Mouse (Mus musculus) bone marrow macrophage, adult 2 months (primary cell): Measurements from ENCODE around the gene Trex1. TPM values are rescaled to one million over a fixed set of nuclear protein-coding genes. Genes with fewer than 3 reads are reported as not detected.

Experiments used
- H3K27ac ChIP-seq: 2 replicates; pipeline ENCODE4 v1.5.1; 2012; ENCODE audit warnings: low read depth, low read length; ENCODE audit not compliant: insufficient read depth
- H3K4me1 ChIP-seq: 2 replicates; pipeline ENCODE4 v1.6.1; 2012; ENCODE audit warnings: low read length; ENCODE audit not compliant: control insufficient read depth, insufficient read depth
- H3K4me3 ChIP-seq: 2 replicates; pipeline ENCODE4 v1.5.1; 2012; ENCODE audit warnings: mild to moderate bottlenecking, low read length, moderate library complexity; ENCODE audit not compliant: insufficient read depth
- CTCF ChIP-seq: IDR thresholded peaks from 2 replicates; pipeline ENCODE4 v1.5.1; 2012; ENCODE audit warnings: low read depth, mild to moderate bottlenecking, low read length, moderate library complexity
- POLR2A ChIP-seq: IDR thresholded peaks from 2 replicates; pipeline ENCODE4 v1.6.1; 2012; ENCODE audit warnings: mild to moderate bottlenecking, low read depth, low read length, borderline replicate concordance
- polyA plus RNA-seq: library from polyadenylated mRNA; stranded (reverse); fragments of >200 nt; gene quantifications from 2 replicates; pipeline ENCODE4 v1.2.4, GENCODE M21; 2012; ENCODE audit not compliant: missing spikeins, insufficient read depth, insufficient read length

Gene Trex1
- polyA plus RNA-seq, 1 experiment: 110 TPM

DNA sequence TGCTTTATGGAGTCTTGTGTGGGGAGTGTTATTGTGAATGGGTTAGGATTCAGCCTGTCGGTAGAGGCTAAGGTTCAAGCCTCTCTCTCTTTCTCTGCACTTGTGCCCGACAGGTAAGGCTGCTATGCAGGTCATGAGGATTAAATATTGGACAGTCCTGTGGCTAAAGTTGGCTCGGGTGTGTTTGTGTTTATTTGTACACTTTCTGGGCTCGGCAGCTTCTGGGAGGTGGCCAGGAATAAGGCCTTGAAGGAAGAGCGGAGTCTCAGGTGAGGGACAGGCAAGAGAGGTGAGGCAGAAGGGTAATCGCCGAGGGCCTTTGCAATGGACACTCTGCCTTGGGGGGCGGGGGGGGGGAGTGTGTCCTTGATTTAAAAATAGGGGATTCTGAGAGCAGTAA lies 19.3 kb downstream of the Trex1 start:
- no peak overlapping the region for H3K4me3 ChIP-seq
- H3K27ac ChIP-seq: no peak overlapping the region
- peaks cover 16% of the 10 kb centered on the region for H3K4me1 ChIP-seq
- TF ChIP-seq CTCF: no peak
- TF ChIP-seq POLR2A: no peak

DNA sequence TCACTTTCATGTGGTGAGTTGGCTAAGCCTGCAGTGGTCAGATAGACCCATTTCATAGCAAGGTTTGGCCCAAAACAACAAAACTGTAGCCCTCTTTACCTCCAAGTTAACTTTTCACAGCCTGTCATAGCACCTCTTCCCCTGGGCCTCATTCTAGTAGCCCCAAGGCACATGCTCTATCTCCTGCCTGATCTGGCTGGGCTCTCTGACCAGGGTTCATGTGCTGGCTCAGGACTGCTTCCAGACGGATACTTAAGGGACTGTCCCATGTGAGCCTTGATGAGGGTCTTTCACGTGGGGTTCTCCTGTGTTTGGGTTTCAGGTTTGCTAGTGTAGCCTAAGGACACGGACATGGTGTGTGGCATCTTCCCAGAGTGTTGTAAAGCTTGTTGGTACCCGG lies 19.9 kb downstream of the Trex1 start:
- Histone ChIP-seq H3K27ac (no peak overlapping the region), H3K4me3 (peak overlapping the region; percentile 90), H3K4me1 (peaks cover 16% of the 10 kb centered on the region)
- TF ChIP-seq CTCF (no peak), POLR2A (no peak)

DNA sequence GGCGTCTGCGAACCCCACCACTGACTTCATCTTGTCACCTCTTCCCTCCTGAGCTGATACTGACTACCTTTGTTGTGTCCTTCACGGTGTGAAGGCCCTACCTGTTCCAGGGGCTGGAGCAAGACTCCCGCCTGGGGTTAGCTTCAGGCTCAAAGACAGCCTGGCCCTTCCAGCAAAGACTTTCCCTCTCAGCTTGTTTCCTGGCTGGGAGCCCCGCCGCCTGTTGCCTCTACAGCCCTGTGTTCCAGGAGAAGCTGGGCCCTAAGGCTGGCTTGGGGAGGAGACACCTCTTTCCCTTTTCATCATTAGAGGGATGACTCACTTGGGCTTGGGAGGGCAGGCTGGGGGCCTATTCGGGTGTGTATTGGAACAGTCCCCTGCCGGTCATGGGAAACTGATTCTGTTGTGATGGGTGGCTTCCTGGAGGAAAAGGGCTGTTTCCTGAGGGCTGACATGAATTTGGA lies 20.6 kb downstream of the Trex1 start:
- Histone ChIP-seq H3K4me1 (peaks cover 18% of the 10 kb centered on the region), H3K27ac (peak overlapping the region; percentile 45), H3K4me3 (peak overlapping the region; percentile 90)
- TF ChIP-seq POLR2A: no peak
- TF ChIP-seq CTCF: no peak

DNA sequence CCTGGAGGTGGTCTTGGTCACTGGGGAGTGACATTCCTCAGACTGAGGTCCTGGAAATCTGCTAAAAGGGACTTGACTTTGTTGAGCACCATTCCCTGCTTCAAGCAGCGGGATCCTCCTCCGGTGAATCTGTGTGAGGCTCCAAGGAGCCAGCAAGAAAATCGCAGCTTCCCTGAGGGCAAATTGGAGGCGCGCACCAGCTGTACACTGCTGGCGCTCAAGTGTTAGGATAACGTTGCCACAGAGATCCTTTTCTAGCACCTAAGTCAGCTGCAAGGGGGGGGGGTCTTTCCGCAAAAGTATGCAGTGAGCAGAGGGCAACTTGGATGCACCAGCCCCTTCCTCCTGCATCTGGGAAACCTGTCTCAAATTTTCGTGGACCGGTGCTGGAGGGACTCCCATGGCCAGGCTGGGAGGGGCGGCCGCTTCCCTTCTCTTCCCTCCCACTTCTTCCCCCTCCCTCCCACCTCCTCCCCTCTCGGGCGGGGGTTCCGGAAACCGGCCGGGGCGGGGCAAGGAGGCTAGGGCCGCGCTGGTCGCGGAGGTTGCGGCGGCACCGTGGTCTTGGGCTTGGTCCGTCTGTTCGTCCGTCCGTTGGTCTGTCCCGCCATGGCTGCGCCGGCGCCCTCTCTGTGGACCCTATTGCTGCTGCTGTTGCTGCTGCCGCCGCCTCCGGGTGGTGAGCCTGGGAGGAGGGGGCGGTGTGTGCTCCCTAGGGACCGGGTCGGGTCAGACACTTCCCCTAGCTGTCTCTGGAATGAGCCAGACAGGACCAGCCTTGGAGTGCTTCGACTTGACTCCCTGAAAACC lies 21.2 kb downstream of the Trex1 start, which contains the start of gene Shisa5:
TSS of gene Shisa5 (plus strand) at position 480 of the 810 bp plus-strand sequence.
- peak within 1 kb of the TSS; percentile 90 for H3K4me3 ChIP-seq
- TF ChIP-seq CTCF: no peak
- 0 out of 2 replicates have a peak, but pooled peaks have one; percentile 54 for TF ChIP-seq POLR2A
- H3K4me1 ChIP-seq: peaks cover 18% of the 10 kb centered on the region
- peak within 1 kb of the TSS; percentile 45 for H3K27ac ChIP-seq

DNA sequence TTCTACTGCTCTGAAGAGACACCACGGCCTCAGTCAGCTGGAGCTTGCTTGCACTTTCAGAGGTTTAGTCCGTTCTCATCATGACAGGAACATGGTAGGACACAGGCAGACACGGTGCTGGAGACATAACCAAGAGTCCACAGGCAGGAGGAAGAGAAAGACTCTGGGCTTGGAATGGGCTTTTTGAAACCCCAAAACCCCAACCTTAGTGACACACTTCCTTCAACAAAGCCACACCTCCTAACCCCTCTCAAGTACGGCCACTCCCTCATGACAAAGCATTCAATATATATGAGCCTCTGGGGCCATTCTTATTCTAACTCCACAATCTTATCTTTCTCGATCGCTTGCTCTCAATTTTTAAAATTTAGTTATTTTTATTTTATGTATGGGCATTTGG lies 27.1 kb downstream of the Trex1 start:
- no peak for TF ChIP-seq CTCF
- TF ChIP-seq POLR2A: no peak
- no peak overlapping the region for H3K27ac ChIP-seq
- H3K4me1 ChIP-seq: peaks cover 6% of the 10 kb centered on the region; the same call in 1 of the 2 replicates

DNA sequence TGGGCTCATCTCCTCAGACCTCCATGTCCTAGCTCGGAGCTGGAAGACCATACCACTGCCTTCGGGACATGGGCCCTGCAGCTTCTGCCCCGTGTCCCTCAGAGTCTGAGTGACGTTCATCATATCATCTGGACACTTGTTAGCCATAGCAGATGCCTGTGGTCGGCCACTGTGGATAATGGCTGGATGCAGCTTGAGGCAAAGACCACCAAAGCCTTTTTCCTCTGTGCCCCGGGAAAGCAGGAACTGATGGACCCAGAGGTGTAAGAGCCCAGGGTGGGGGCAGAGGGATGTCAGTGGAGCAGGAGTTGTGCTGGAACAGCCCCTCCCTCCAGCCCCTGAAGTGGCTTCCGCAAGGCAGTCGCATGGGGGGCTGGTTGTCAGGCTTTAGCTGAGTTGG lies 27.8 kb downstream of the Trex1 start:
- peaks cover 10% of the 10 kb centered on the region for H3K4me1 ChIP-seq
- TF ChIP-seq CTCF (no peak), POLR2A (no peak)
- no peak overlapping the region for H3K27ac ChIP-seq
- H3K4me3 ChIP-seq: no peak overlapping the region

More for the DNA sequence above, 27.1 kb downstream of the Trex1 start:
- H3K4me3 ChIP-seq: no peak overlapping the region

DNA sequence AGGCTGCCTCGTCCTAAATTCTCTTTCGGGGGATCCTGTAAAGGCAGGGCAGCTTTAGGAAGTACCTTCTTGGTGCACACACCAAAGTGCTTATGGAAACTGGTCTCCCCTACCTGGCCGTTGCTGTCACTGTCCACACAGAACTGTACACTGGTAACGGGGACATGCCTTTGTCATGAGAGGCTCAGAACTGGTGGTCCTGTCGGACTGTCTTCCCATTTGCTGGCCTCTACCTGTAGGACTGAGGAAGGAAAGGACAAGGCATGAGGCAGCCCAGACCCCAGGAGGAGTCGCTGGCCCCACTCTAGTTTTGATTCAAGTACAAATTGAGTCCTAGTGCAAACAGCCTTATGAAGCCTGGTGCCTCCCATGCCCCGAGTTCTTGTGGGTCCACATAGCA lies 28.5 kb downstream of the Trex1 start:
- no peak overlapping the region for H3K4me3 ChIP-seq
- peaks cover 10% of the 10 kb centered on the region for H3K4me1 ChIP-seq
- no peak overlapping the region for H3K27ac ChIP-seq
- no peak for TF ChIP-seq POLR2A
- no peak for TF ChIP-seq CTCF

DNA sequence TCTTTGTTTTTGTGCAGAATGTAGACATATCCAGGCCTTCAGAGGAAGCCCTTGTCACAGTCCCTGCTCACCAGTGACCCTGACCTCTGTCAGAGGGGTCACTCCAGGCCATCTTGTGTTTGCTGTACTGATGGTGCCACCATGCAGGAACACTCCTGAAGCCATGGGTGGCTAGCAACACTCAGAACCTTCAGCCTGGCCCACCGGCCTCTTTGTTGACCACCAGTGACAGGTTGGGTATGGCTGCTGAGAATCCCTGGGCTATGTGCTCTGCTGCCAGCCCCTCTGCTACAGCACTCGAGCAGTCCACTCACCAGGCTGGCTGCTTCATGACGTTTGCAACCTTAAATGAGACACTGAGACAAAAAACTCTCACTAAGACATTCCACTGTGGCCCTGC lies 29.2 kb downstream of the Trex1 start:
- Histone ChIP-seq H3K4me3 (no peak overlapping the region), H3K4me1 (peaks cover 10% of the 10 kb centered on the region), H3K27ac (no peak overlapping the region)
- TF ChIP-seq CTCF (no peak), POLR2A (no peak)

DNA sequence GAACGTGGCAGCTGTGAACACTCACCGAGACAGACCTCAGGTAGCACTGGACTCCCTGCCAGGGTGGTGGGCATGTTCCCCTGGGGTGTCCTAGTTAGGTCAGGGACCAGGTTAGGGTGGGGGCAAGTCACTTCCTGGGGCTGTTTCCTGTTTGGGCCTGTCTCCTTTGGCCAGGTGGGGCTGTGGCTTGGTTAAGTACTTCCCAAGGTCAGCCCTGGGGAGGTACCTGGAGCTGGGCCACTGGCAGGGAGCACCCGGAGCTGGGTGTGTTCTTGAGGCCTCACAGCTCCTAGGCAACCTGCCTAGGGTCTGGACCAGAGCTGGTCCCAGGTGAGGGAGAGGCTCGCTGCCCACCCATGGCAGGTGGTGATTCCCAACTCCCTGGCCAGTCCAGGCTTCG lies 30.6 kb downstream of the Trex1 start:
- no peak overlapping the region for H3K27ac ChIP-seq
- TF ChIP-seq CTCF (no peak), POLR2A (no peak)
- H3K4me3 ChIP-seq: no peak overlapping the region
- peaks cover 14% of the 10 kb centered on the region for H3K4me1 ChIP-seq

DNA sequence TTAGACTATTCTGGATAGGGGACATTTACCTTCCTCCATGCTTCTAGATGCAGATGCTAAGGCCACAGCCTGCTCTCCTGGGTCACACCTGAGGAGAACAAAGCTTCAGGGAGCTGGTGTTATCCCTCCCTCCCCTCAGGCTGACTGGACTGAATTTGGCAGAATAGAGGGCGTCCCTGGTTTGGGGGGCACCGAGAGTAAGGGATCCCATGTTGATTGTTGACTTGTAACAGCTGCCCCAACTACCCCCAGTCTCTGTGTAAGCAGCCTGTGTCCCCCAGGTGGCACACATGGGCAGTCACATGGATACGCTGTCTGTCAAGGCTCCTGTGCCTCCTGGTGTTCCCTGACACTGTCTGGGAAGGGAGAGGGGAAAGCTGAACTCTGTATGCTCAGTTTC lies 31.1 kb downstream of the Trex1 start:
- H3K4me1 ChIP-seq: peaks cover 19% of the 10 kb centered on the region
- H3K4me3 ChIP-seq: no peak overlapping the region
- TF ChIP-seq CTCF: no peak
- TF ChIP-seq POLR2A: no peak
- H3K27ac ChIP-seq: no peak overlapping the region
